Mouse (Mus musculus) urinary bladder, postnatal 14 days (tissue): ENCODE data around the gene Gabra1.

ENCODE experiments used
- DNase-seq: peaks from one replicate; pipeline ENCODE4 v3.0.0; 2021; ENCODE audit warnings: low spot score

Gene Gabra1

DNA sequence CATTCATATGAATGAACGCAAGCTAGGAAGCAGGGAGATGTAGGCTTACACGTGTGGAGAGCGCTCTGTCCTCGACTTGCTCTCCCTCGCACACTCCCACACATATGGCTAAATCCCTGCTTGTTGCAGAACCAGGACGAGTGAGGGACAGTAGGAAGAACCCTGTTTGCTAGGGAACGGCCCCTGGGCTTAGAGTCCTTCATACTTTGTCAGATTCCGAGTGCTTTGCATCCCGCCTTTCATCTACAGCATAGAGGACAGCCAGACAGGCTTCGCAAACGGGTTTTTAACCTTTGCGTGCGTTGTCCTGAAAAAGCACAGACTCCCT is at the start of gene Gabra1:
Gabra1 (minus strand) TSS at position 106 of the 328 bp plus-strand sequence.
- DNase-seq: no peak

DNA sequence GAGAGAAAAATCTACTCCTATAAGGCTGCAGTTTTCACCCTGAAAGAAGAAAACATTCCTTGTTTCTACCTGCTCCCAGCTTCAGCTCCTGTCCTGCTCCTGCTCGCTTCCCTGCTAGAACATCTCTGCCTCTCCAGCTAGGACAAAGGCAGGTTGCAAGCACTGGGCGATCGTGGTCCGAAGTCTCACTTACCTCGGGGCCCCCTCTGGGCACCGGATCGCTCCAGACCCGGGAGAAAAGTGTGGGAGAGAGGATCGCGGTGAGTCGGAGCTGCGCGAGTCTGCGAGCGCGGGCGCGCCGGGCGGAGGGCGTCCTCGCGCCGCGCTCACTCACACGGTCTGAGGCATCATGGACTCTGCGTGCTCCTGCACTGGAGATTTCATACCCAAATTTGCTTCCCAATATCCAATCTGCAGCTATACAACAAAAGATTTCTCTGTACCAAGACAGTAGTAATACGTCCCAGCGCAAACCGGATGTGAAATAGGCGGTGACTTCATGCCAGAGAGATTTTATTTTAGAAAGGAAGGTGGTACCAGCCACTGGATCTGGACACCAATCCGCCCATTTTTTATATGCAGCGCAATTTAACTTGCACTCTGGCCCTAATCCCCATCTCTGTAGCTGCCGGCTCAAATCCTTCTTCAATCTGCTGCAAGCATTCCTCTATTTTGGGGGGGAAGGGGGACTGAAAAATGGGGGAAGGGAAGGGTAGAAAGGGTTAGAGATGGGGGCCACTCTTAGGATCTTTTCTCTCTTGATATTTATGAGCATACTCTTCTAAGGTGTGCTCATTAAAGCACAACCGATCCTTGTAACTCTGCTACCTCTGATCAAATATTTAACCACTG is 531 bp downstream of the Gabra1 start:
- no peak for DNase-seq

DNA sequence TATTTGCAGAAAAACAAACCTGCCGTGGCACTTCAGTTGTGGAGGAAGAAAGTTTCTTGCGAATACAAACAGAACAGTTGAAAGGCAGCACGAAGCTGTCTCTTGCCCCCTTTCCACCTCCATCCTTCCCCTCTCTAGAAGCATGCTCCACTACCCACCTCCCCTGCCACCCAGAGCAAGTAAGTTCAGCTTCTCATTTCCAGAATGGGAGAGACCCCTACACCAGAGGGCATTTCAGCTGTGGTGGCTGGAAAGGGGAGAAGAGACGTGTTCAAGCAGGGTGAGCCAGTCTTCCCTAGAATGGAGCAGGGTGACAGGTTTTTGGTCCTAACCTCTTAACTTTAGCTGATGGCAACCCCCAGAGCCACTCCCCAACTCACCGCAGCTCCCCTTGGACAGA is 1.3 kb downstream of the Gabra1 start:
- no peak for DNase-seq

DNA sequence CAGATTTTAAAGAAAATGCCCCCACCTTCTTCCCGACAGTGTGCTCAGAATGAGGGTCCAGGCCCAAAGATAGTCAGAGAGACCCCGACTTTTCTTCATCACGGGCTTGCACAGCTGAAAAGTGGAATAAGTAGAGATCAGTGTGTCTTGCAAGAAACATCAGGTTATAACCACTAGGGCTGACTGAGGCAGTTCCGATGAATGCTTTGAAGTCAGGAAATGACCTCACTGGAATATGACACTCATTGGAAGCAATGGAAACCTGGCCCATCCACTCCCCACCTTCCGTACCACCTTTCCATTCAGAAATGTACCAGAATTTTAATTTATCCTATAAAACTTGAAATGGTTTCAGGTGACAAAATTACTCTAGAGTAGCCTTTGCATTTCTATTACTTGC is 3.2 kb downstream of the Gabra1 start:
- no peak for DNase-seq

DNA sequence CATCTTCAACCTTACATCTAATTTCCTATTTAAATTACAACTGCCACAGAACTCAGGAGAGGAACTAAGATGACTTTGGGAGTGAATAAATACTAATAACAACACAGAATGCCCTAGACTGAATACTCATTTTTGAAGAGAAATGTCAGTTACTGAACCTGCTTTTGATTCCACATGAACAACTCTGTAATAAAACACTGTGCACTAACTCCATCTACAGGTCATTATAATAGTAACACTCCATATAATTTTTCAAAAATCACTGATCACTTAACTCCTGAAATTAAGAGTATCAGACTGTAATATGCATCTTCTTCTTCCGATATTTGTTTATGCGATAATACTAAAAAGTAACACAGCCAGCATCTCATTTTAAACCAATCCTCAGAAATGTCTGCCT is 4.4 kb downstream of the Gabra1 start:
- DNase-seq: no peak

DNA sequence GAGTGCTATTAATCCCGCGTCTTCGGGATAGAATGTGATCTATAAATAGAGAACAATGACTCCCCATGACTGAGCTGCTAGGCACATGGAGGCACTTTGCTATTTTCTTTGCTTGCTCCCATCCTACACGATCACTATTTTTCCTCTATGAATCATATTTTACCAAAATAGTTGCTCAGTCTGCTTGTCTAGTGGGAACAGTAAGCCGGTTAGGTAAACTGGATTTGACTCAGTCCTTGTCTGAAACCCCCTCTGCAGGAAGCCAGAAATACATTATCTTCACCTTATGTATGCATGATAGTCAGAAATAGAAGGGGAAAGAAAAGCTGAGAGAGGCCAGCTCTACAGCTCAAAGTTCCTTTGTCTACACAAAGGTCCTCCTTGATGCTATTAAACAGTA is 31.3 kb downstream of the Gabra1 start:
- no peak for DNase-seq

DNA sequence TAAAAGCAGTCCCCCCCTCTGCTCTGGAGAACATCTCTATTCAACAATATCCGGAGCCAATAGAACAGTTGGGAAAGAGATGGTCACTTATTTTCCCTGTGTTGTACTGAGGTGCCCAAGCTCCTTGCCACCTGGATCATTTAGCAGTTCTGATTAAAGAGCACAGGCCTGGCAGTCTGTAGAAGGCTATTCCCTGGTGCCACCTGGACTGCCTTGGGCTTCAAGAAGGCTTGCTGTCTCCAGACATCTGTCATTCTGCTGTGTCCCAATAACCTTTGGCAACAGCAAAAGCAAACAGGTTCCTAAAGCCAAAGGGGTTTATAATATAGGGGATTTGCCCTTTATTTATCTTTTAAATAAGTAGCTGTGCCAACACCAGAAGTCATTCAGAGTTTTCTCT is 65.8 kb downstream of the Gabra1 start:
- no peak for DNase-seq

DNA sequence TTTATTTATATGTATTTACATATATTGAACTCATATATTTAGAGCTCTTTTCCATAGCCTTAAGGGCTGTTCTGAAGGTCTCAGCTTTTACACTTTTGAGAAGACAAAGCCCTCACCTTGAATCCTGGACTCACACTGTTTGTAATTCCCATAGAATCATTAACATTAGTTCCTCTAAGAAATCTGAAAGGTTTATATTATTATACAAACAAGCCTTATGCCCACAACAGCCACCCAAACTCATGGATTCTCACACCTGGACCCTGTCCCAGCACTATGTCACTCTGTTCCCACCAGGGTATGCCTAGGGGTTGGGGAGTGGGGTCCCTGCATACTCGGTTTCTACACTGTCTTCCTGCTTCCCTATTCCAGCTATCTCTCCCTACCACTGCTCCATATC is 72.7 kb downstream of the Gabra1 start:
- DNase-seq: no peak

DNA sequence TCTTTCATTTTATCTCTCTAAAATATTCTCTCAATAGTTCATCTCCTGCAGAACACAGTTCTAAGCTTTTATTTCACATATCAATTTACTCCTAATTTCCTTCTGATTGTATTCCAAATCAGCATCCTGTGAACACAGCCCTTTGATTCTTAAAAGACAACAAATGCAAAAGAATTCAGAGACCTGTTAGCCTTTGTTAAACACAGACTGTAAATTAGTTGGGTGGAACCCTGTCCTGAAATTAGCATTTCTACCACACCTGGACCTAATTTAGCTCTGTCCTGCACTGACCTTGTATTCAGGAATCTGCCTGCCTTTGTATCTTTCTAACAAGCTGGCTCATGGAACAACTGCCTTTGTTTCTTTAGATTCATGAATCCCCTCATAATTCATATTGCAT is 73.1 kb downstream of the Gabra1 start:
- no peak for DNase-seq

DNA sequence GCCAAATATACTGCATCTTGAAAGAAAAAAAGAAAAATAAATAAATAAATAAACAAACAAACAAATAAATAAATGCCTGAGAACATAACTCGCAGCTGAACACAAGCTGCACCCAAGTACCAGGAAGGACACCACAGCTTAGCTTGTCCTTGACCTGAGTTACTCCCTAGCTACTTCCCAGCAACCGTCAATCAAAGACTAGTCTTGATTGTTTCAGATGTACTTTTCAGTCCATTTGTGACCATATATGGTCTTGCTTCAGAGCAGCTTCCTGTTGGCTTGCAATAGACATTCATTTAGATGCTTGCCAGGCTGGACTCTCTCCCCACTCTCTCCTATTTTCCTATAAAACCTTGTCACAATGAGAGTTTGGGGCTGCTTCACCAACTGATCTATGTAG is 87.2 kb downstream of the Gabra1 start:
- no peak for DNase-seq
